Mouse (Mus musculus): ENCODE data around the gene Ccdc74a.

The Ccdc74a gene

GRCm38 (mm10) chr16:17641301-17641700 lies 5.0 kb upstream of the Ccdc74a start:
- no peak for DNase-seq (ENCODE audit: low read depth, low spot score)

GRCm38 (mm10) chr16:17642311-17642710 lies 4.0 kb upstream of the Ccdc74a start:
- DNase-seq (ENCODE audit: low read depth, low spot score): no peak

GRCm38 (mm10) chr16:17643437-17643990 lies 2.8 kb upstream of the Ccdc74a start:
- no peak for DNase-seq (ENCODE audit: low read depth, low spot score)

GRCm38 (mm10) chr16:17647156-17647555 lies 886 bp downstream of the Ccdc74a start:
- no peak for DNase-seq (ENCODE audit: low read depth, low spot score)

GRCm38 (mm10) chr16:17647566-17648340 lies 1.5 kb downstream of the Ccdc74a start:
- DNase-seq (ENCODE audit: low read depth, low spot score): no peak

- DNase-seq (ENCODE audit: low read depth, low spot score): no peak
Measured at GRCm38 (mm10) chr16:17649925-17650605, 3.8 kb downstream of the Ccdc74a start.

- DNase-seq (ENCODE audit: low read depth, low spot score): no peak
Measured at GRCm38 (mm10) chr16:17650711-17651110, 4.4 kb downstream of the Ccdc74a start.

- no peak for DNase-seq (ENCODE audit: low read depth, low spot score)
Measured at GRCm38 (mm10) chr16:17652607-17653006, 6.3 kb downstream of the Ccdc74a start.

GRCm38 (mm10) chr16:17653601-17654000 lies 7.3 kb downstream of the Ccdc74a start:
- DNase-seq (ENCODE audit: low read depth, low spot score): no peak

GRCm38 (mm10) chr16:17654188-17654795 lies 8.0 kb downstream of the Ccdc74a start:
- no peak for DNase-seq (ENCODE audit: low read depth, low spot score)

- DNase-seq (ENCODE audit: low read depth, low spot score): no peak
Measured at GRCm38 (mm10) chr16:17656212-17656871, 10.1 kb downstream of the Ccdc74a start.

GRCm38 (mm10) chr16:17665568-17665967 lies 19.3 kb downstream of the Ccdc74a start:
- no peak for DNase-seq (ENCODE audit: low read depth, low spot score)

- DNase-seq (ENCODE audit: low read depth, low spot score): no peak
Measured at GRCm38 (mm10) chr16:17669886-17670285, 23.6 kb downstream of the Ccdc74a start.

GRCm38 (mm10) chr16:17694860-17695259 lies 48.6 kb downstream of the Ccdc74a start:
- no peak for DNase-seq (ENCODE audit: low read depth, low spot score)
